Mouse (Mus musculus) stomach, postnatal 0 days (tissue): ENCODE data around the gene Olfr548-ps1. TPM values are rescaled to one million over a fixed set of nuclear protein-coding genes. Genes with fewer than 3 reads are reported as not detected.

Source experiments
- ATAC-seq: fragments of 200-750 bp; cut with Nextera tagmentation; 2 replicates; pipeline ENCODE4 v1.8.0; 2017; ENCODE audit not compliant: low FRiP score, low TSS enrichment
- DNase-seq: peaks from one replicate; pipeline ENCODE4 v3.0.0-alpha.2; 2016; ENCODE audit warnings: low spot score
- H3K27ac ChIP-seq: fragments of 300-500 bp; sonication (generic); replicated peaks from 2 replicates; pipeline ENCODE4 v1.5.1; 2014; ENCODE audit warnings: mild to moderate bottlenecking, control low read depth
- H3K27me3 ChIP-seq: fragments of 300-500 bp; sonication (generic); 2 replicates; pipeline ENCODE4 v1.6.1; 2014; ENCODE audit warnings: low read length; ENCODE audit not compliant: control insufficient read depth, insufficient read depth
- H3K36me3 ChIP-seq: fragments of 300-500 bp; sonication (generic); 2 replicates; pipeline ENCODE4 v1.6.1; 2014; ENCODE audit warnings: low read length, mixed read lengths; ENCODE audit not compliant: control insufficient read depth, insufficient read depth
- H3K4me1 ChIP-seq: fragments of 300-500 bp; sonication (generic); replicated peaks from 2 replicates; pipeline ENCODE4 v1.6.1; 2014; ENCODE audit warnings: antibody characterized with exemption; ENCODE audit not compliant: control insufficient read depth, insufficient read depth
- H3K4me2 ChIP-seq: fragments of 300-500 bp; sonication (generic); replicated peaks from 2 replicates; pipeline ENCODE4 v1.6.1; 2014; ENCODE audit warnings: low read depth, mild to moderate bottlenecking, control low read depth, moderate library complexity
- H3K4me3 ChIP-seq: fragments of 300-500 bp; sonication (generic); 2 replicates; pipeline ENCODE4 v1.5.1; 2014; ENCODE audit warnings: low read depth, low read length, control low read depth
- H3K9ac ChIP-seq: fragments of 300-500 bp; sonication (generic); 2 replicates; pipeline ENCODE4 v1.6.1; 2014; ENCODE audit warnings: mild to moderate bottlenecking, low read length, control low read depth, mixed read lengths
- H3K9me3 ChIP-seq: fragments of 300-500 bp; sonication (generic); 2 replicates; pipeline ENCODE4 v1.6.1; 2016; ENCODE audit warnings: low read length; ENCODE audit not compliant: control insufficient read depth
- CTCF ChIP-seq: IDR thresholded peaks from 2 replicates; pipeline ENCODE4 v1.5.1; 2016; ENCODE audit warnings: antibody characterized with exemption, low read depth, mild to moderate bottlenecking, moderate library complexity
- EP300 ChIP-seq: optimal IDR thresholded peaks from 2 replicates; pipeline ENCODE3; 2016; ENCODE audit warnings: antibody characterized with exemption
- WGBS: fragments of 180-500 bp; shearing (Covaris S2); extraction: QIAGEN DNeasy Blood & Tissue Kit; methylation state at CpG from one replicate; pipeline ENCODE4 v1.1.7; 2014; 5-methylcytosine and 5-hydroxymethylcytosine counted together
- polyA plus RNA-seq: library from polyadenylated mRNA; unstranded; fragments of >200 nt; fragmentation: Nextera tagmentation; extraction: Ambion mirVana; gene quantifications from 2 replicates; pipeline ENCODE4 v1.2.1, GENCODE M21; 2015

Gene Olfr548-ps1
- polyA plus RNA-seq, 1 experiment from 2014 or later = not detected

DNA sequence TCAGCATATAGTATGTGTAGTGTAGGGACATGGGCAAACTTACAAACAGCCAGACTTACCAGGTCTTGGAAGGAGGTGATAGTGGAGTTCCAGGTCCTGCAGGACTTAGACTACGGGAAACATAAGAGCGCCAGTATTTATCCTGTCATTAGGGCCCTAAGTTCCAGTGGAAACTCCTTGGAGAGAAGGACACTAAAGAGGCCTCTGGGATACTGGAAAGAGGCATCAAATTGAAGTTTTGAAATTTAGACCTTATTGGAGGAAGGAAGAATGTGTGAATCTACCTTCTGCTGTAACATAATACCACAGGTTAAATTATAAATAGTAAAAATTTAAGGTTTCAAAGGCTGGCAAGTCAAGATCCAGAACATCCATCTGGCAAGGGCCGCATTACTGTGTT lies 51.1 kb downstream of the Olfr548-ps1 start, which contains the start of gene Olfr551:
Gene Olfr551 (minus strand): TSS at position 101 of the 400 bp plus-strand sequence.
- DNase-seq = no peak
- no peaks in the 10 kb centered on the region for H3K27me3 ChIP-seq
- 84% methylated on average over 3 of the region's 3 CpGs for WGBS
- H3K4me3 ChIP-seq = no peak within 1 kb of the TSS
- no peaks in the 10 kb centered on the region for H3K9me3 ChIP-seq
- H3K4me2 ChIP-seq = no peak within 1 kb of the TSS
- H3K36me3 ChIP-seq = no peaks in the 10 kb centered on the region
- no peak for ATAC-seq
- H3K4me1 ChIP-seq = no peaks in the 10 kb centered on the region
- TF ChIP-seq CTCF (no peak), EP300 (no peak)
- H3K27ac ChIP-seq = no peak within 1 kb of the TSS
- no peak within 1 kb of the TSS for H3K9ac ChIP-seq

Other genes starting within 250 kb of the Olfr548-ps1 start
- 31.2 and 35.7 TPM in 2 replicates for gene Rrm1, start 99.2 kb upstream of the Olfr548-ps1 start, polyA plus RNA-seq
- gene Olfr543, start 59.2 kb upstream of the Olfr548-ps1 start, polyA plus RNA-seq = not detected in 2 replicates
- 0.04 TPM in 1 of 2 replicates, not detected in the other for gene Olfr544, start 52.6 kb upstream of the Olfr548-ps1 start, polyA plus RNA-seq
- gene Olfr545, start 41.3 kb upstream of the Olfr548-ps1 start, polyA plus RNA-seq = 0.04 TPM in 1 of 2 replicates, not detected in the other
- gene Olfr547, start 6.1 kb upstream of the Olfr548-ps1 start, polyA plus RNA-seq = not detected in 2 replicates
- gene Olfr549, start 9.0 kb downstream of the Olfr548-ps1 start, polyA plus RNA-seq = not detected in 2 replicates
- 0.63 and 0.68 TPM in 2 replicates for gene Trim21, start 24.6 kb downstream of the Olfr548-ps1 start, polyA plus RNA-seq
- gene Olfr550, start 30.5 kb downstream of the Olfr548-ps1 start, polyA plus RNA-seq = not detected in 2 replicates
- 0.01 TPM in 1 of 2 replicates, not detected in the other for gene Olfr551, start 51.0 kb downstream of the Olfr548-ps1 start, polyA plus RNA-seq
- gene Olfr552, start 56.9 kb downstream of the Olfr548-ps1 start, polyA plus RNA-seq = not detected in 2 replicates
- not detected in 2 replicates for gene Olfr553, start 77.3 kb downstream of the Olfr548-ps1 start, polyA plus RNA-seq
- gene Olfr554, start 97.5 kb downstream of the Olfr548-ps1 start, polyA plus RNA-seq = not detected in 2 replicates
- not detected in 2 replicates for gene Olfr555, start 117.9 kb downstream of the Olfr548-ps1 start, polyA plus RNA-seq
- gene Olfr556, start 124.0 kb downstream of the Olfr548-ps1 start, polyA plus RNA-seq = not detected in 2 replicates
- gene Trim68, start 146.4 kb downstream of the Olfr548-ps1 start, polyA plus RNA-seq = 9.6 and 9.7 TPM in 2 replicates
- not detected in 2 replicates for gene Olfr557, start 155.0 kb downstream of the Olfr548-ps1 start, polyA plus RNA-seq
- 0.27 and 0.40 TPM in 2 replicates for gene Olfr558, start 161.3 kb downstream of the Olfr548-ps1 start, polyA plus RNA-seq
- gene Olfr33, start 178.2 kb downstream of the Olfr548-ps1 start, polyA plus RNA-seq = not detected in 2 replicates
- not detected in 2 replicates for gene Olfr559, start 186.6 kb downstream of the Olfr548-ps1 start, polyA plus RNA-seq
- gene Olfr560, start 218.5 kb downstream of the Olfr548-ps1 start, polyA plus RNA-seq = not detected in 2 replicates
- 0.32 and 0.35 TPM in 2 replicates for gene Olfr78, start 218.6 kb downstream of the Olfr548-ps1 start, polyA plus RNA-seq
- gene Olfr561, start 230.3 kb downstream of the Olfr548-ps1 start, polyA plus RNA-seq = not detected in 2 replicates